Mouse (Mus musculus) splenic B cell, adult 2 months (primary cell): ENCODE measurements around the gene Liph.
"Not testable (repeated sequence)": the region's sequence is repeated elsewhere in the genome, so short reads cannot be mapped to it uniquely, and the experiment has no call there.

Source experiments
- DNase-seq: peaks from one replicate; pipeline ENCODE4 v3.0.0-alpha.2; 2011; ENCODE audit warnings: low read depth, low spot score
- H3K27me3 ChIP-seq: 2 replicates; pipeline ENCODE4 v1.6.1; 2012; ENCODE audit warnings: mild to moderate bottlenecking, low read length, moderate library complexity, mixed read lengths; ENCODE audit not compliant: control insufficient read depth, poor library complexity, insufficient read depth, severe bottlenecking
- H3K36me3 ChIP-seq: 2 replicates; pipeline ENCODE4 v1.6.1; 2012; ENCODE audit warnings: mild to moderate bottlenecking, low read length, moderate library complexity, mixed read lengths; ENCODE audit not compliant: control insufficient read depth, poor library complexity, insufficient read depth, severe bottlenecking

Gene Liph

GRCm38 (mm10) chr16:21928471-21928870, 67.0 kb downstream of the Liph start:
- no peak for DNase-seq

GRCm38 (mm10) chr16:21916681-21917080, 78.8 kb downstream of the Liph start:
- no peaks in the 10 kb centered on the region for H3K27me3 ChIP-seq
- DNase-seq: no peak
- no peaks in the 10 kb centered on the region for H3K36me3 ChIP-seq

More at GRCm38 (mm10) chr16:21928471-21928870, 67.0 kb downstream of the Liph start:
- H3K36me3 ChIP-seq: no peaks in the 10 kb centered on the region
- H3K27me3 ChIP-seq: no peaks in the 10 kb centered on the region

GRCm38 (mm10) chr16:21913347-21913746, 82.1 kb downstream of the Liph start:
- Histone ChIP-seq H3K27me3 (no peaks in the 10 kb centered on the region), H3K36me3 (no peaks in the 10 kb centered on the region)
- peak; percentile 73 for DNase-seq

GRCm38 (mm10) chr16:21908906-21909305, 86.6 kb downstream of the Liph start:
- DNase-seq, H3K36me3 ChIP-seq, H3K27me3 ChIP-seq: not testable (repeated sequence)

- DNase-seq: no peak
- Histone ChIP-seq H3K36me3 (no peaks in the 10 kb centered on the region), H3K27me3 (no peaks in the 10 kb centered on the region)
These were observed 88.6 kb downstream of the Liph start for GRCm38 (mm10) chr16:21906902-21907301.

- no peak for DNase-seq
- Histone ChIP-seq H3K27me3 (no peaks in the 10 kb centered on the region), H3K36me3 (no peaks in the 10 kb centered on the region)
These were observed 89.5 kb downstream of the Liph start for GRCm38 (mm10) chr16:21905996-21906395.

GRCm38 (mm10) chr16:21904636-21905035, 90.8 kb downstream of the Liph start:
- H3K36me3 ChIP-seq: no peaks in the 10 kb centered on the region
- H3K27me3 ChIP-seq: no peaks in the 10 kb centered on the region
- no peak for DNase-seq
